Mouse (Mus musculus): Measurements from ENCODE around the gene Ptchd4.

Gene Ptchd4

GRCm38 (mm10) chr17:42427961-42428360 lies 112.2 kb downstream of the Ptchd4 start:
- no peak for DNase-seq (ENCODE audit: low spot score)

GRCm38 (mm10) chr17:42430380-42430779 lies 114.6 kb downstream of the Ptchd4 start:
- no peak for DNase-seq (ENCODE audit: low spot score)

- no peak for DNase-seq (ENCODE audit: low spot score)
Measured at GRCm38 (mm10) chr17:42452235-42452634, 136.5 kb downstream of the Ptchd4 start.

- no peak for DNase-seq (ENCODE audit: low spot score)
Measured at GRCm38 (mm10) chr17:42456441-42456840, 140.7 kb downstream of the Ptchd4 start.

- DNase-seq (ENCODE audit: low spot score) = no peak
Measured at GRCm38 (mm10) chr17:42462726-42463125, 147.0 kb downstream of the Ptchd4 start.

GRCm38 (mm10) chr17:42480173-42480991 lies 164.6 kb downstream of the Ptchd4 start:
- DNase-seq (ENCODE audit: low spot score) = no peak

- no peak for DNase-seq (ENCODE audit: low spot score)
Measured at GRCm38 (mm10) chr17:42509356-42510262, 193.9 kb downstream of the Ptchd4 start.

- DNase-seq (ENCODE audit: low spot score) = no peak
Measured at GRCm38 (mm10) chr17:42530147-42530546, 214.4 kb downstream of the Ptchd4 start.

- no peak for DNase-seq (ENCODE audit: low spot score)
Measured at GRCm38 (mm10) chr17:42549578-42549977, 233.8 kb downstream of the Ptchd4 start.
